Mouse (Mus musculus): ENCODE results near the gene St3gal3. TPM values are rescaled to one million over a fixed set of nuclear protein-coding genes. Genes with fewer than 3 reads are reported as not detected.

St3gal3 gene
- polyA plus RNA-seq, 1 experiment: 8.9 TPM

DNA sequence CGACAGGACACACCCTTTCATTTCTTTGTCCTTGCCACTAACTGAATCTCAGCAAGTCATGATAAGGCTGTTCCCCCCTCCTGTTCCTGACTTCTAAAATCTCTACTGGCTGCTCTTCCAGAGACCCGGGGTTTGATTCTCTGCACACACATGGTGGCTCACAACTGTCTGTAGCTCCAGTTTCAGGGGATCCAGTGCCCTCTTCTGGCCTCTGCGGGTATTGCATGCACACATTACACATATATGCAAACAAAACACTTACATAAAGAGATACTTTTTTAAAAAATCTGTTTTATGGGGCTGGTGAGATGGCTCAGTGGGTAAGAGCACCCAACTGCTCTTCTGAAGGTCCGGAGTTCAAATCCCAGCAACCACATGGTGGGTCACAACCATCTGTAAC lies 60.5 kb downstream of the St3gal3 start:
- WGBS: 95% methylated on average over 4 of the region's 4 CpGs
- TF ChIP-seq POLR2A (IDR thresholded peaks at IDR 0.05; ENCODE audit: low read depth, low read length): no peak
- TF ChIP-seq CTCF (IDR thresholded peaks at IDR 0.05; ENCODE audit: extremely low read depth, insufficient read depth, insufficient read length, insufficient replicate concordance): no peak
- H3K4me1 ChIP-seq (ENCODE audit: control insufficient read depth, insufficient read depth, insufficient read length): no peaks in the 10 kb centered on the region
- H3K27ac ChIP-seq (ENCODE audit: insufficient read depth, low read length): no peak overlapping the region
- no peak for DNase-seq (ENCODE audit: low read depth in 1 of 2, low spot score in 2 of 2)
- no peaks in the 10 kb centered on the region for H3K27me3 ChIP-seq (ENCODE audit: control insufficient read depth, insufficient read depth, low read length)
- H3K36me3 ChIP-seq (ENCODE audit: control insufficient read depth, insufficient read depth, low read length): no peaks in the 10 kb centered on the region
- no peak overlapping the region for H3K4me3 ChIP-seq (ENCODE audit: extremely low read depth, insufficient read depth, insufficient read length)

DNA sequence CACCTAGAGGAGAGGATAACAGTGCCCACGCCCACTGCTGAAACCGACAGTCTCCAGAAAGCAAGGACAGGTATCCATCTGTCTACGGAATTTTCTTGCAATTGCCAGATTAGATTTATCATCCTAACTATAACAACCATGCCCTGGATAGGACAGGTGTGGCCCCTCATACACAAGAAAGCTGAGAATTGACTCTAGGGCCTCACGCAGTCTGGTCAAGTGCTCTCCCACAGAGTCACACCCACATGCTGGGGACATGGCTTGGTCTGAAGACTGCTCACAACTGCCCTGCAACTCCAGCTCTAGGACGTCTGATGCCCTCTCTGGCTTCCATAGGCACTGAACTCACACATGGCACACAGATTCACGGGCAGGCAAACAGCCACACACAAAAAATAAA lies 61.6 kb downstream of the St3gal3 start:
- no peaks in the 10 kb centered on the region for H3K27me3 ChIP-seq (ENCODE audit: control insufficient read depth, insufficient read depth, low read length)
- no peak for DNase-seq (ENCODE audit: low read depth in 1 of 2, low spot score in 2 of 2)
- no peak overlapping the region for H3K4me3 ChIP-seq (ENCODE audit: extremely low read depth, insufficient read depth, insufficient read length)
- no peaks in the 10 kb centered on the region for H3K36me3 ChIP-seq (ENCODE audit: control insufficient read depth, insufficient read depth, low read length)
- H3K4me1 ChIP-seq (ENCODE audit: control insufficient read depth, insufficient read depth, insufficient read length): no peaks in the 10 kb centered on the region
- 84% methylated on average over 6 of the region's 6 CpGs for WGBS
- TF ChIP-seq POLR2A (IDR thresholded peaks at IDR 0.05; ENCODE audit: low read depth, low read length) (no peak), CTCF (IDR thresholded peaks at IDR 0.05; ENCODE audit: extremely low read depth, insufficient read depth, insufficient read length, insufficient replicate concordance) (no peak)
- H3K27ac ChIP-seq (ENCODE audit: insufficient read depth, low read length): no peak overlapping the region

DNA sequence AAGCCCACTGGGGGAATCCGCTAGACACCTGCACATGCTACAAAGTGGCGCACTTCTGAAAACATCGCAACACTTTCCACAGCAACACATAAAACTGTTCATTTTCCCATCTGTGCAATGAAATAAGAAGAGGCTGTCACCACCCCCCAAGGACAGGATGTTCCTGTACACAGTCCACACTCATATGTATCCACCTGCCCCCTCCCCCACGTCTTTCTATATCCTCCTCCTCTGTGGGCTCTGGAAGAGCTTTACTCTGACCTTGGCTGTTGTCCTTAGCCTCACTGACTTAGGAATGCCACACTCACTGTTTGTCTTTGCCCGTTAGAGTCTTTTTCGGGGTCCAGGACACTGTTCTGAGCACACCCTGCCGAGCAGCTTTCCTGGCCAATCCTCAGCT lies 62.8 kb downstream of the St3gal3 start:
- Histone ChIP-seq H3K4me1 (ENCODE audit: control insufficient read depth, insufficient read depth, insufficient read length) (no peaks in the 10 kb centered on the region), H3K36me3 (ENCODE audit: control insufficient read depth, insufficient read depth, low read length) (no peaks in the 10 kb centered on the region), H3K27me3 (ENCODE audit: control insufficient read depth, insufficient read depth, low read length) (no peaks in the 10 kb centered on the region), H3K4me3 (ENCODE audit: extremely low read depth, insufficient read depth, insufficient read length) (no peak overlapping the region), H3K27ac (ENCODE audit: insufficient read depth, low read length) (no peak overlapping the region)
- 92% methylated on average over 7 of the region's 7 CpGs for WGBS
- TF ChIP-seq POLR2A (IDR thresholded peaks at IDR 0.05; ENCODE audit: low read depth, low read length): no peak
- no peak for TF ChIP-seq CTCF (IDR thresholded peaks at IDR 0.05; ENCODE audit: extremely low read depth, insufficient read depth, insufficient read length, insufficient replicate concordance)
- no peak for DNase-seq (ENCODE audit: low read depth in 1 of 2, low spot score in 2 of 2)

DNA sequence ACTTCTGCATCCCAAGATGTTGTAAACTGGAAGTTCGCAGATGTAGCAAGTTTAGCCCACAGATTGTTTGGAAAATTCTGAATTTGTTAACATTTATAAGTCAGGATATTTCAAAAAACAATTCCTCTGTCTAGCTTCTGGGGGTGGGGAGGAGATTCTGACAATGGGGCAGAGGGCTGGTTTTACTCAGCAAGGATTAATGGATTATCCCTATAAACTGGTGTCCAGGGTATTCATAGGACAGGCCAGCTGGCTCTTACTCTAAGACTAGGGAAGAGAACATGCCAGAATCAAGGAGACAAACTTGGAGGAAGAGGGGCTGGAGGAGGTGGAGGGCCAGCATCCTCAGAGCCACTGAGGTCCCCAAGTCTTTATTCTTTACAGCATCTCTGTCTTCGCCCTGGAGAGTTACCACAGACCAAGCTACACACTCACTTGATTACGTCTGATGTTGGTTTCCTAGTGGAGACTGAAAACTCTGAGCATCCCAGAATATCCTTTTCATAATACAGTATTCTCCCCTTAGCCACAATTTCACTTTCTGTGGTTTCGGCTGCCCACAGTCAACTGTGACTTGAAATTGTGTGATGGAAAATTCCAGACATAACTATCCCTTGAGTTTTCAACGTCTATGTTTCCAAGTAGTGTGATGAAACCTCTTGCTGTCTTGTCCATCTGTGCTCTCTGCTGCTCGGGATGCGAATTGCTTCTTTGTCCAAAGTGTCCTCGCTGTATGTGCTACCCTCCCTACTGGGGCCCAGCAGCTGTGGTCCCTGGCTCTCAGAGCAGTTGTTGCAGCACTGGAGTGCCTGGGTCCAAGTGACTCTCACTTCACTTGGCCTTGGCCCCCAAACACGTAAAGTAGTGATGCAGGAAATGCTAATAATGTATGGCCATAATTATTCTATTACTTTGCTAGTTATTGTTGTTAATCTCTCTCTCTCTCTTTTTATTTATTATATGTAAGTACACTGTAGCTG lies 64.2 kb downstream of the St3gal3 start:
- no peak for TF ChIP-seq CTCF (IDR thresholded peaks at IDR 0.05; ENCODE audit: extremely low read depth, insufficient read depth, insufficient read length, insufficient replicate concordance)
- no peak for TF ChIP-seq POLR2A (IDR thresholded peaks at IDR 0.05; ENCODE audit: low read depth, low read length)
- Histone ChIP-seq H3K36me3 (ENCODE audit: control insufficient read depth, insufficient read depth, low read length) (no peaks in the 10 kb centered on the region), H3K27me3 (ENCODE audit: control insufficient read depth, insufficient read depth, low read length) (no peaks in the 10 kb centered on the region), H3K4me3 (ENCODE audit: extremely low read depth, insufficient read depth, insufficient read length) (no peak overlapping the region), H3K4me1 (ENCODE audit: control insufficient read depth, insufficient read depth, insufficient read length) (no peaks in the 10 kb centered on the region), H3K27ac (ENCODE audit: insufficient read depth, low read length) (no peak overlapping the region)
- DNase-seq (ENCODE audit: low read depth in 1 of 2, low spot score in 2 of 2): no peak
- WGBS: 73% methylated on average over 9 of the region's 9 CpGs

DNA sequence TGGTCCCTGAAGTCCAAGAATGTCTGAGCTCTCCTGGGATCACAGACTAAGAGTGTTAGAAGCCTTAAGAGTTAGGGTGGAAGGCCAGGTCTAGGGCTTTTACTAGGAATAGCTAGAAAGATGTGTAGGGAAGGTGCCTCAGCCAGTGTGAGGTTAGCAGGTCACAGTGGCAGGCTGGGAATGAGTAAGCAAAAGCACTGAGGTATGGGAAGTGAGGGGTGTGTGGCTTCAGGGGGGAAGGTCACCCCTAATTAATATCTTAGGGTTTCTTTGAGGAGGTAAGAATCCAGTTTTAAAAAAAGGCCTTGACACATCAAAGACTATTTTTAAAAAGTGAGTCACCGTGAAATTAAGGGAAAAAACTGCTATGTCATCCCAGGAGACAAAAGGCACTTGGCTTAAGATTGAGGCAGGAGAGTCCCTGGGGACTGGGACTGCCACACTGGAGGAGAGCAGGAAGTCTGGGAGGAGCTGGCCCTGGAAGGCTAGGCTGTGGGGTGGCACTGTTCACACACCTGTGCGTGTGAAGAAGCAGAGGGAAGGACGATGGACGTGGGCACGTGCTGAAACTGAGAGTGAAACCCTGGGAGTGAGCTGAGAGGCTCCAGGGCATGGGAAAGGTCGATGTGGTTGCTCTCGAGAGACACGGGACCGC lies 72.8 kb downstream of the St3gal3 start:
- no peak overlapping the region for H3K4me3 ChIP-seq (ENCODE audit: extremely low read depth, insufficient read depth, insufficient read length)
- H3K4me1 ChIP-seq (ENCODE audit: control insufficient read depth, insufficient read depth, insufficient read length): no peaks in the 10 kb centered on the region

DNA sequence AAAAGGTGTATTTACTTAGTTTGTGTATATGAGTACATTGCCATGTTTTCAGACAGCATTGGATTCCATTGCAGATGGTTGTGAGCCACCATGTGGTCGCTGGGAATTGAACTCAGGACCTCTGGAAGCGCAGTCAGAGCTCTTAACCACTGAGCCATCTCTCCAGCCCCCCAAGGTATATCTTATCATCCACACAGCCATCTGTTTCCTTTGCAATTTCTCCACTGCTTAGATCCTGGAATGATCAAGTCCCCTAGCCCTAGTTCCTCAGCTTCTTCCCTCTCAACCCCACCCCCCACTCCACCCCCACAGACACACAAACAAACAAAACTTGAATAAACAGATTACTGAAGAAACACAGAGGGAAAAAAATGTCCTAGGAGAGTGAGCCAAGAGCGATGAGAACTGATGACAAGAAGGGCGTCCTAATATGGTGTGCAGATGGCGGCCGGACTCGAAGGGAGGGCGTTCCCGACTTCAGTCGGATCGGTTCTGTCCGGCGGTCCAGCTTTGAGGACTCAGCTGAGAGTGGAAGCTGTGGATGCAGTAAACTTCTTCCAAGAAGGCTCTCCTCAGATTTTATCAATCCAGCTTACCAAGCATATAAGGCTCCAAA lies 73.7 kb downstream of the St3gal3 start:
- TF ChIP-seq POLR2A (IDR thresholded peaks at IDR 0.05; ENCODE audit: low read depth, low read length) (no peak), CTCF (IDR thresholded peaks at IDR 0.05; ENCODE audit: extremely low read depth, insufficient read depth, insufficient read length, insufficient replicate concordance) (no peak)
- Histone ChIP-seq H3K27ac (ENCODE audit: insufficient read depth, low read length) (no peak overlapping the region), H3K4me3 (ENCODE audit: extremely low read depth, insufficient read depth, insufficient read length) (no peak overlapping the region), H3K36me3 (ENCODE audit: control insufficient read depth, insufficient read depth, low read length) (no peaks in the 10 kb centered on the region), H3K27me3 (ENCODE audit: control insufficient read depth, insufficient read depth, low read length) (no peaks in the 10 kb centered on the region), H3K4me1 (ENCODE audit: control insufficient read depth, insufficient read depth, insufficient read length) (no peaks in the 10 kb centered on the region)
- DNase-seq (ENCODE audit: low read depth in 1 of 2, low spot score in 2 of 2): no peak
- WGBS: 93% methylated on average over 13 of the region's 13 CpGs

More for the DNA sequence above, 72.8 kb downstream of the St3gal3 start:
- H3K27ac ChIP-seq (ENCODE audit: insufficient read depth, low read length): no peak overlapping the region
- 56% methylated on average over 9 of the region's 9 CpGs for WGBS
- H3K36me3 ChIP-seq (ENCODE audit: control insufficient read depth, insufficient read depth, low read length): no peaks in the 10 kb centered on the region
- TF ChIP-seq CTCF (IDR thresholded peaks at IDR 0.05; ENCODE audit: extremely low read depth, insufficient read depth, insufficient read length, insufficient replicate concordance) (no peak), POLR2A (IDR thresholded peaks at IDR 0.05; ENCODE audit: low read depth, low read length) (no peak)
- H3K27me3 ChIP-seq (ENCODE audit: control insufficient read depth, insufficient read depth, low read length): no peaks in the 10 kb centered on the region
- no peak for DNase-seq (ENCODE audit: low read depth in 1 of 2, low spot score in 2 of 2)
